Mouse (Mus musculus) brain, embryonic 14.5 days (tissue): Measurements from ENCODE around the gene Spag6.

Experiments
- CTCF ChIP-seq: fragments of 200-500 bp; IDR thresholded peaks from 2 replicates; pipeline ENCODE4 v1.5.1; 2012; ENCODE audit warnings: inconsistent platforms, mild to moderate bottlenecking, moderate library complexity, borderline replicate concordance; ENCODE audit not compliant: insufficient read depth, insufficient read length; ENCODE audit errors: extremely low read depth
- POLR2A ChIP-seq: fragments of 200-500 bp; IDR thresholded peaks from 2 replicates; pipeline ENCODE4 v1.6.1; 2012; ENCODE audit warnings: mild to moderate bottlenecking, inconsistent platforms, borderline replicate concordance; ENCODE audit not compliant: poor library complexity, insufficient read depth, insufficient read length, severe bottlenecking; ENCODE audit errors: extremely low read depth

GRCm38 (mm10) chr2:18690756-18691155, 3.1 kb upstream of the Spag6 start:
- TF ChIP-seq CTCF, result no peak
- TF ChIP-seq POLR2A, result no peak
